In genomic region chr19:57119661-57120060, GRCm38 (mm10) we compare ENCODE assay signal across 10 mouse cellular contexts.
DNase-seq lines count a peak whose midpoint lies in the region; ATAC-seq lines count a peak whose summit lies in the region.
"Had no signal": no experiment of that assay in that cellular context is flagged by ENCODE, and none has a peak within 500 bp of the region (broad histone marks: within the 10 kb centered on the region; RNA-seq: fewer than 3 reads in every experiment).

No protein-coding gene starts in this region.

- no peak for DNase-seq in kidney, adult 8-10 months
- DNase-seq in A20 (ENCODE audit: low read depth, low spot score) = peak; percentile 75
- peak; percentile 77 for DNase-seq in T-cell, adult 2 months (ENCODE audit: low spot score)
- DNase-seq in MN1 (ENCODE audit: low spot score) = no peak
- DNase-seq in ovary, adult 18-20 months (ENCODE audit: low spot score) = no peak
- no peak for DNase-seq in urinary bladder, postnatal 10 days (ENCODE audit: low spot score)
- DNase-seq: cerebellum, adult 9-10 months had no signal

- no peaks in the 10 kb centered on the region for H3K27me3 ChIP-seq in kidney, embryonic 14.5 days (ENCODE audit: control insufficient read depth, insufficient read depth, low read length)
- H3K27me3 ChIP-seq in limb, embryonic 12.5 days = 0 out of 2 replicates have a peak, but pooled peaks cover 3% of the 10 kb centered on the region

- 70% methylated on average over 3 of the region's 3 CpGs for WGBS in kidney, embryonic 14.5 days
- WGBS in limb, embryonic 12.5 days = 68% methylated on average over 3 of the region's 3 CpGs

- H3K9me3 ChIP-seq in kidney, embryonic 14.5 days (ENCODE audit: control insufficient read depth, low read length) = no peaks in the 10 kb centered on the region
- no peaks in the 10 kb centered on the region for H3K9me3 ChIP-seq in limb, embryonic 12.5 days
- H3K9me3 ChIP-seq: midbrain, embryonic 13.5 days had no signal

- no peak overlapping the region for H3K9ac ChIP-seq in kidney, embryonic 14.5 days (ENCODE audit: low read depth, low read length)
- no peak overlapping the region for H3K9ac ChIP-seq in limb, embryonic 12.5 days (replicated peaks)

- peak overlapping the region; percentile 53; the same call in 1 of the 2 replicates for H3K4me2 ChIP-seq in kidney, embryonic 14.5 days (replicated peaks; ENCODE audit: low read depth, low read length)
- peak overlapping the region; percentile 62 for H3K4me2 ChIP-seq in limb, embryonic 12.5 days

- no peak overlapping the region; the same call in 1 of the 2 replicates for H3K27ac ChIP-seq in kidney, embryonic 14.5 days (ENCODE audit: low read depth, low read length)
- H3K27ac ChIP-seq in limb, embryonic 12.5 days = 0 out of 2 replicates have a peak overlapping the region, but pooled peaks have one; percentile 85

- no peaks in the 10 kb centered on the region for H3K36me3 ChIP-seq in kidney, embryonic 14.5 days (ENCODE audit: control insufficient read depth, insufficient read depth, low read length)
- no peaks in the 10 kb centered on the region for H3K36me3 ChIP-seq in limb, embryonic 12.5 days
- H3K36me3 ChIP-seq: midbrain, embryonic 13.5 days had no signal

- peaks cover 63% of the 10 kb centered on the region for H3K4me1 ChIP-seq in kidney, embryonic 14.5 days (ENCODE audit: control insufficient read depth, insufficient read depth, low read length)
- peaks cover 54% of the 10 kb centered on the region for H3K4me1 ChIP-seq in limb, embryonic 12.5 days (replicated peaks)

- H3K4me3 ChIP-seq in kidney, embryonic 14.5 days (ENCODE audit: low read length) = no peak overlapping the region
- H3K4me3 ChIP-seq in limb, embryonic 12.5 days (replicated peaks) = no peak overlapping the region

- ATAC-seq in kidney, embryonic 14.5 days (ENCODE audit: low FRiP score, low TSS enrichment) = no peak
- ATAC-seq in limb, embryonic 12.5 days (ENCODE audit: insufficient number of reproducible peaks, insufficient read depth, low FRiP score, low TSS enrichment, low read depth) = no peak

Comparison
In these comparisons a context has a peak if more than half of its experiments do, and no peak if none do; other contexts are left out.
1. DNase-seq: peak in A20 (single experiment) and T-cell, adult 2 months (single experiment); none in kidney, adult 8-10 months (0 of 2), MN1 (single experiment), ovary, adult 18-20 months (single experiment) and urinary bladder, postnatal 10 days (single experiment).